Mouse (Mus musculus) small intestine, adult 2 months (tissue): Measurements from ENCODE around the gene Tmem262.

Experiments used
- CTCF ChIP-seq: fragments of 200-500 bp; IDR thresholded peaks from 2 replicates; pipeline ENCODE4 v1.5.1; 2012; ENCODE audit warnings: low read depth, mild to moderate bottlenecking, control low read depth, inconsistent platforms, low read length, moderate library complexity, mixed read lengths; ENCODE audit not compliant: insufficient replicate concordance, insufficient read length; ENCODE audit errors: extremely low read depth
- POLR2A ChIP-seq: fragments of 200-500 bp; IDR thresholded peaks from 2 replicates; pipeline ENCODE4 v1.6.1; 2012; ENCODE audit warnings: low read depth, mild to moderate bottlenecking, control low read depth, inconsistent platforms, low read length, moderate library complexity

DNA sequence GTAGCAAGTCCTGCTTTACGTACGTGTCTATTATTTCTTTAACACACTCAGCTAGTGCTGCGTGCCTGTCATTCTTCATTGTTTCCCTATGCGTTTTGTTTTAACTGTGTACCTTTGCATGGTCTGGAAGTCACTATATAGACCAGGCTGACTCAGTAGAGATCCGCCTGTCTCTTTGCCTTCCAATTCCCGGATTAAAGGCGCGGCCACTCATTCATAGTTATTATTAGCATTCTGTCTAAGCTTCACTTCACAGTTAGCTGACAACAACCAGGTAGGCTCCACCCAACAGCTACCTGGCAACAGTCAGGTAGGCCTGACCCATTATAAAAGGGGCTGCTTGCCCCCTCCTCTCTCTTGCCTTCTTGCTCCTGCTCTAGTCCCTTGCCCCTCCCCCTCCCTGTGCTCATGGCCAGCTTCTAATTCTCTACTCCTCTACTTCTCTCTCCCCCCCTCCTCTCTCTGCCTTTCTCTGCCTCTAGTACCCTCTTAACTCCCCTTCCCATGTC is 38.9 kb downstream of the Tmem262 start:
- TF ChIP-seq CTCF (no peak), POLR2A (no peak)
